Mouse (Mus musculus): ENCODE results near the gene Gm21977. TPM values are rescaled to one million over a fixed set of nuclear protein-coding genes. Genes with fewer than 3 reads are reported as not detected.
"Not testable (repeated sequence)": the region's sequence is repeated elsewhere in the genome, so short reads cannot be mapped to it uniquely, and the experiment has no call there.

Gene Gm21977
- total RNA-seq (2017) = not detected in 3 replicates

- ATAC-seq (replicated peaks; ENCODE audit: insufficient number of reproducible peaks, low FRiP score, low TSS enrichment, poor library complexity, severe bottlenecking) = not testable (repeated sequence)
Observed at GRCm38 (mm10) chr14:42853377-42853776, at the start of gene Gm21977. Gm21977 (minus strand) TSS chr14:42853477.

Other genes with a start within 250 kb of the Gm21977 start
- gene Gm3633, start 211.6 kb downstream of the Gm21977 start, total RNA-seq (2017) = not detected in 3 replicates
- not detected in 3 replicates for gene Gm10378, start 197.5 kb downstream of the Gm21977 start, total RNA-seq (2017)
- gene Gm3015, start 84.7 kb downstream of the Gm21977 start, total RNA-seq (2017) = not detected in 3 replicates
- not detected in 3 replicates for gene Gm10377, start 55.5 kb downstream of the Gm21977 start, total RNA-seq (2017)
- gene Gm8082, start 140.1 kb upstream of the Gm21977 start, total RNA-seq (2017) = not detected in 3 replicates
- gene Gm10376, start 162.2 kb upstream of the Gm21977 start, total RNA-seq (2017) = 1.7 TPM in 1 of 3 replicates, not detected in the others
- not detected in 3 replicates for gene Gm8094, start 223.2 kb upstream of the Gm21977 start, total RNA-seq (2017)
- not detected in 3 replicates for gene Gm8104, start 247.1 kb upstream of the Gm21977 start, total RNA-seq (2017)

Measured in monocyte, adult 5-6 weeks (primary cell).